Mouse (Mus musculus): ENCODE results near the gene Lrrfip1.

Lrrfip1 gene

DNA sequence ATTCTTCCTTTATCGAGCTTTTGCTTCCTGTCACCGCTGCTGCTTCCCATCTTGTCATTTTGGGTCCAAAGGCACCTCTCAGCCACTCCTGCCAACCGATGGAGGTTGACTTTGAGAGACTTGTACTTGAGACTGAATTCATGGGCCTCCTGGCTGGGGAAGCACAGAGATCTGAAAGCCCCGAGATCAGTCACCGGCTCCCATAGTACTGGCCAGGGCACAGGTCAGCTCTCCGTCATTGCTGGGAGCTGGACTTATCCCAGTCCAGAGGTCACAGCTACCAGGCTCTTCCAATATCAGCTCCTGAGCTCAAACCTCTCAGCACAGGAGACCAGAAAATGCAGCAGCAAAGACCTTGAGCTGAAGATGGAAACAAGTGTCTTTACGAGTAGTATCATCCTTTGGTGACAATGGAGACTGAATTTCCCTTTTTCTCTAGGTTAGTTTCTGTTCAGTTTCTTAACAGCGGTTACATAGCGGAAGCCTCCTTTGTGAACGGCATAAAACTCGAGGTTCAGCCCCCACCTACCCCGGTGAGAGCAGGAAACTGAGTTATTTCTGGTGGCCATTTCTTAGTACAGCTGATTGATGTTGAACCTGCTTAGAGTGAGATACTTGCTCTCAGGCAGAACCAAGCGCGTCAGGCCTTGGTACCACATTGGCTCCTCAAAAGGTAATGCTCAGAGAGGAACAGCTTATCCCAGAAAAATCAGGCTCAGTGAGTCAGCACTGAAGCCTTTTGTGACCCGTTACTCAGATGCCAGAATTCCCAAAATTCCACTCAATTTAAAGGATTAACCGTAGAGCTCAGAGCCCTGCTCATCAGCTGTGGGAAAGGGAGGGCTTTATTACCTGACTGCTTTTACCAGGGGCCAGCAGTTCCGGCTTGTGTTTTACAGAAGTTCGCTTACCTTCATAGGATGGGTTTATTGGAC, 59.0 kb downstream of the Lrrfip1 start:
- DNase-seq: peak in 1 of 2 experiments; percentile 49

DNA sequence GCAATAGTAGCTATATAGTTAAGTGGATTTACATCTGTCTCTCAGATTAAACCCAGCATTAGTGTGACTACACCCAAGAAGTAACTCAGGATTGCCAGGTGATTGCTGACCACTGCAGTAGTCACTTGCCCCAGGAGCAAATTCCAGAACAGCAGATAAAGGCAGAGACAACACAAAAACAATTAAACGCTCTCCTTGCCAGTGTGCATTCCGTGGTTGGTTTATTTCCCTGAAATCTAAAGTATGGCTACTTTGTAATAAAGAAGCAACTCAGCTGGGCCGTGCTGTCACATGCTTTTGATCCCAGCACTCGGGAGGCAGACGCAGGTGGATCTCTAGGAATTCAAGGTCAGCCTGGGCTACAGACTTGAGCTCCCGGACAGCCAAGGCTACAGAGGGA, 59.7 kb downstream of the Lrrfip1 start:
- DNase-seq: no peak

DNA sequence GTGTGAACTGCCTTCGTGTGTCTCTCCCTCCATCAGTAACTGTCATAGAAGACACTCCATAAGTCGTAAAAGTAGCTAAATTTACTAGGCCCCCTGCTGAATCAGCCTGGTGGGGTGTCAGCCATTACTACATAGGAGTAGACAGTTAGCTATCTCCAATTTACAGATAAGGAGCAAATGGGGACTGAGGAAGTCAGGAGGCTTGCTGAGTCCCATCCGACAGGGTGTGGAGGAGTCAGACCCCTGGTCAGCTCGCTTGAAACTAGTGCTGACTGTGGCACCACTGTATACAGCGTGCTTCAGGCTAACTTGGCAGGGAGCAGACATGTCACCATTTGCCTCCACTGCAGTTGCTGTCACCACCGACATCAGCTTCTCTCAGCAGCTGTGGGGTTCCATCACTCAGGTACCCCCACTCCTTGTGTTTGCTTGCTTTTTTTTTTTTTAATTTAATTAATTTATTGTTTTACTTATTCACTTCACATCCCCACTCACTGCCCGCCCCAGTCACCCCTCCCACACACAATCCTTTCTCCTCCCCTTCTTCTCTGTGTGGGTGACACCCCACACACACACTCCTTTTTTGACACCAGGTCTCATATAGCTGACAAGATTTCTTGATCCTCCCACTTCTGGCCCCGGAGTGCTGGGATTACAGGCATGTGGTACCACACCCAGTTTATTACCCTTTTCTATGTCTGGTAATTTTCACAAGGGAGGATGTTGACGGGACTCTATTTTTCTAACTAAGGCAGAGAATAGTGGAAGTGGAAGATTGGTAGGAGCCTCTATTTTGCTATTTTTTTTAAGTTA, 61.5 kb downstream of the Lrrfip1 start:
- no peak for DNase-seq

- DNase-seq: no peak
These were observed 62.6 kb downstream of the Lrrfip1 start for GRCm38 (mm10) chr1:91061105-91061504.

DNA sequence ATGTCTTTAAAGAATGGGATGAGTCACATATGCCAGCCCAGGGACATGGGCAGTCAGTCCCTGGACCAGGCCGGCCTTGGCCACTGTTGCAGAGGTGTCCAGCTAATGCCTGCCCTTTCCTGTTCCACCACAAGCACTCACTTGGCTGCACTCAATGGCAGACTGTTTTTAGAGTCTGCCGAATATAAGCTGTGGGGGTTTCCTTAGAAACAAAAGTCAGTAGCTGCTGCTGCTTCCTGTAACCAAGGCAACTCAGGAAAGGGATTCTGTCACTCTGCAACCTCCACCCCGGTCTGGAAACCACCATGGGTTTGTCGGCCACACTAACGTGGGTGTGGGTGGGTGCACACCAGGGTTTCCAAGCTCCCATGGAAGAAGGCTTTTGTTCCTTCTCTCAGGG, 63.8 kb downstream of the Lrrfip1 start:
- DNase-seq: peak; percentile 65 to 67

- DNase-seq: no peak
These were observed 65.5 kb downstream of the Lrrfip1 start for GRCm38 (mm10) chr1:91064053-91064452.

GRCm38 (mm10) chr1:91064903-91065525, 66.5 kb downstream of the Lrrfip1 start:
- DNase-seq: peak in 1 of 2 experiments; percentile 60

DNA sequence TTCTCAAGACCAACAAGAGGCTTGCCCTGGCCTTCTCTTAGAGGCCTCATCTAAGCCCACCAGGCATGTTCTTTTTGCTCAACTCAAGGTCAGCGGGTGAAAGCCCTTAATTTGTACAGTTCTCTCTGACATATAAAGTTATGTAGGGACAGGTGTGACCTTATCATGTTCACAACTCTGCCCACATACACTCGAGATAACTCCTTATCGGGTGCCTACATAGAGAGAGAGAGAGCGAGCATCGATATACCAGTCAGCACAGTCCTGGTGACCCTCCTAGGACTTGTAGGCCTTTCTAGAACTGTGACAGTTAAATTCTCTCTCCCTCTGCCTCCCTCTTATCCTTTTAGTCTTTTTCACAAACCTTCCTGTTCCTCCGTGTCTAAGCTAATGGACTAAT, 67.5 kb downstream of the Lrrfip1 start:
- DNase-seq: no peak

- DNase-seq: no peak
These were observed 68.1 kb downstream of the Lrrfip1 start for GRCm38 (mm10) chr1:91066599-91066998.

DNA sequence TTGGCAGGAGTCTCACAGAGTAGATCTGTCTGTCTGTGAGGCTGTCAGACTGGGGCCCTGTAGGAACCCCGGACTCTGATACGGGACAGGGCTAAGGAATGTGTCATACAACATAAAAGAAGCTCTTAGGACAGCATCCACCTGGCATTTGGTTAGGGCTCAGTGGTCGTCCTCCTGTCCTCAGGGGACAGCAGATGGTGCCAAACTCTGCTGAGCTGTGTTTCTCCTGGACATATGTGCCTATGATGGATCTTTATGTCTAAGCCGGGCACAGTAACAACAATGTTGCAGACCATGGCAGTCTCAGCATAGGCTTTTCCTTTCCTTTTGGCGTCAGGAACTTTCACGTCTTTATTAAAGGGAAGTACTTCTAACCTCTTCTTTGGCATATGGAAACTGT, 69.2 kb downstream of the Lrrfip1 start:
- no peak for DNase-seq

- DNase-seq: no peak
These were observed 71.0 kb downstream of the Lrrfip1 start for GRCm38 (mm10) chr1:91069575-91069974.

GRCm38 (mm10) chr1:91070547-91070946, 72.0 kb downstream of the Lrrfip1 start:
- no peak for DNase-seq

DNA sequence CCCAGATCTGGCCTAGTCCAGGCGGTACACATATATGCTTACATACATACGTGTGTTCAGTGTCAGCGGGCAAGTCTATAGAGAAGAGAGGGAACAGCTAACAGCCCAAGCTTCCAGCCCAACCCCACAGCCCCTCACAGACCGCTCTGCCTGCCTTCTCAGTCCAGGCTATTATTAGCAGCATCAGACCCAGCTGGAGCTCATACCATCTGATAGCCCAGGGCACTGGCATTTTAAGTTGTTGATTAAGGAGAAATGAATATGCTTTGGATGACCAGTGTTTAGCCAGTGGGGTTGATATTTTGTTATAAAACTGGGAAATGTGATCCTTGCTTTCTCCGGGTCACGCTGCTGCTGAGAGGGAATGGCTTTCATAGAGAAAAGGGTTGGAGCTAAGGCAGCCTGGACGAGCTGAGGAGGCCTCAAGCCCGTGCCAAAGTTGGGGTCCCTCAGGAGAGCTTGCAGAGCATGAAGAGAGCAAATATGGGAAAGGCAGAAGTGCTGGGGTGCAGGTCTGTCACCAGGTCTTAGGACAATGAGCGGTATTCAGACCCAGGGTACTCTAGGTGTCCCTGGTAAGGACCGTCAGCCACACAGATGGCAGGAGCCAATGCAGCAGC, 73.2 kb downstream of the Lrrfip1 start:
- DNase-seq: no peak

GRCm38 (mm10) chr1:91076946-91077345, 78.4 kb downstream of the Lrrfip1 start:
- no peak for DNase-seq

GRCm38 (mm10) chr1:91077456-91077855, 78.9 kb downstream of the Lrrfip1 start:
- DNase-seq: no peak

DNA sequence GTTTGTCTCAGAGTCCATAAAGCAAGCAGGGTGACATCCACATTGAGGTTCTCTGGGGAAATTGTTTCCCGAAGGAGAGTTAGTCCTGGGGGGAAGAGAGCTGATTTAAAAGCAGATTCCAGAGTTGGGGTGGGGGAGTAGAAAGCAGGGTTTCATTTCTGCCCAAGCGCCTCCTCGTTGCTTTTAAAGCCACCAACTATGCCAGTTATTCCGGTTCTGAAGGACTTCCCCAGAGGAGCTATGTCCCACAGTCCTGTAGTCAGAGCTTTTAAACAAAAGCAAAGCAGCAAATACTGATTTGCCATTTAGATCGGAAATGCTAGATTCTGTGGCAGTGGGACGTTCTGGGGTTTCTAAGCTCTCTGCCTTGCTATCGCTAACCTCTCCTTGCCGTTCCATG, 79.4 kb downstream of the Lrrfip1 start:
- DNase-seq: no peak

DNA sequence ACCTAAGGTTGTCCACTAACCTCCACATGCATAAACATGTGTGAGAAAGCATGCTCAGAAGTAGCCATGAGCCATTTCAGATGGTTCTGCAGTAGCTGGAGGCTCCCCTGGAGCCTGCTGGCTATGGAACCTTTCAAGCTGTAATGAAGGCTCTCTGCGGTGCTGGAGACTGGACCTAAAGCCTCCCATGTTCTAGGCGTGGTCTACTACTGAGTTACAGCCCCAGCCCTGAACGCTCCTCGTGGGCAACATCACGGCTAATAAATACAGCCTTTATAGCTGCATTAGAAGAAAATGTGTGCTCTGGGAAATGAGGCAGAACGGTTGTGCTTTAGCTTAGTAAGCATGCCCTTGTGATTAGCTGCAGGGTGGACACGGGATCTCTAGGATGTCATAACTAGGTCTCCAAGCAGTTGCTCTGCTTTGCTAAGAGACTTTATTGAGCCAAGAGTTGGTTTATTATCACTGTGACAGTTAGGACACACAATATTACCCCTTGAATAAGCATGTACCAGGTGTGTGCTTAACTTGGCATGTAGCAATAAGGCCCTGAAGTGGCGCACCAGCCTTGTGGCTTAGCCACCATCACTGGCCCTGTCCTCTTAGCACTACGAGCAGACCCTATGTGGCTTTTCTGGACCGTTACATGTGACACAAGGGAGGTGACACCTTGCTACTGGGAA, 81.3 kb downstream of the Lrrfip1 start:
- DNase-seq: no peak

DNA sequence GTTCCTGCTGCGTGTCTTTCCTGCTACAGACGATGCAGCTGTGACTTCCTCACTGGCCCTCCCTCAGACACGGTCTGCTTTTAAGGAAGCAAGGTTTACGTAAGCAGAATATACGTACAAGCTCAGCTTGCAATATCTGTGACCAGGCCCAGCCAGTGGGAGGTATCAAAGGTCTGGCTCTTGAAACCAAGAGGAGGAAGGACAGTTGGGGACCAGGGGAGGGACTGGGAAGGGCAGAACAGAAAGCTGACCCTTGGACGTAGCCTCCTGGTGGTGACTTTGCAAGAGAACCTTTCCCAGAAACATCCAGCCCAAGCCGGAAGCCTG, 81.8 kb downstream of the Lrrfip1 start:
- DNase-seq: peak; percentile 75 to 76

DNA sequence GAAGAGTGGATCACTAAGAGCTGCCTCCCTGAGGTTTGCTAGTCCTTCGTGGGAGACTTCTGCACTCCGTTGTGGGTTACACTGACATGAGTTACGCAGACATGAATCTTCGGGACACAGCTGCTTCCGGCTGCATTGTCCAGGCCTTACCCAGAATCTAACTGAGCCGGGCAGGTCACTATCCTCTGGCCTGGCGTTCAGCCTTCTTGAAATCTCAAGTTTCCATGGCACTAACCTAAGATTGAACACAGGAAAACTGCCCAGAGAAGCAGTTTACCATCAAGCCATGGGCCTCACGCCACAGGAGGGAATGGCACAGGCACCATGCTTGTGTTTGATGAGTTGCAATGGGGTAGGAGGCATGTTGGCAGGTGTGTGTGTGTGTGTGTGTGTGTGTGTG, 85.8 kb downstream of the Lrrfip1 start:
- no peak for DNase-seq

DNA sequence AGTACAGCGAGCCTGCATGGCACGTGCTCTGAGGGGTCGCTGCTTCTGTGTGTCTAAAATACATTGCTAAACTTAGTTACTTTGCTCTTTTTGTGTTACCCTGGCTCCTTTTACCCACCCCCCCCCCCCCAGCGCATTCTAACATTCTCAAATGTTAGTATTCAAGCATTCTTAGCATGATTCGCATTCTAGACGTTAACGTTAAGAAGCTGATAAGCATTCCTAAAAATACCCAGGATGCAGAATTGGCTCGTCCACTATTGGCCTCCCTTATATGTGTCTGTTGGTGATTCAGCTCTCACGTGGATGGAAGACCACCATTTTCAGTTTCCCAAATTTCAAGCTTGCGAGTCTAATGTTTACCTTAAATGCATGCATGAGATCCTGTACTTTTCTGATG, 86.5 kb downstream of the Lrrfip1 start:
- DNase-seq: no peak

DNA sequence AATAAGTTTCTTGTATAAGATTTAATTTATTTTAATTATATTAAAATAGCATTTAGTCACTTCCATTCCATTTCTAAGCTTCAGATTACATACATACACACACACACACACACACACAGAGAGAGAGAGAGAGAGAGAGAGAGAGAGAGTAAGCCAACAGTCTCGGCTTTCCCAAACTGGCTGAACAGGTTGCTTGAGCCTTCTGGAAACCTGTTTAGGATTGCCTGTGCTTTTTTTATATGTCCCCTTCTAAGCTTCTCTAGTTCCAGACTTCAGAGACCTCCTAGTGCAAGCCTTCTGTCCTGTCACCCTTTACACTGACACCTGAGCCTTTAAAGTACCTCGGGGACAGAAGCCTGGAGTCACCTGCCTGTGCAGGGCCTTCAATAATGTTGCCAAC, 87.1 kb downstream of the Lrrfip1 start:
- no peak for DNase-seq

GRCm38 (mm10) chr1:91086325-91086724, 87.8 kb downstream of the Lrrfip1 start:
- no peak for DNase-seq

Measured in lung, adult 18-20 months (tissue).